Mouse (Mus musculus): ENCODE data around the gene Got2. TPM values are rescaled to one million over a fixed set of nuclear protein-coding genes. Genes with fewer than 3 reads are reported as not detected.

Gene Got2
- total RNA-seq, 1 experiment: 199 TPM

- no peak overlapping the region for H3K4me3 ChIP-seq (ENCODE audit: insufficient read depth in 1 of 2, low read depth in 1 of 2, low read length in 2 of 2, poor library complexity in 1 of 2, severe bottlenecking in 1 of 2)
- H3K27ac ChIP-seq (ENCODE audit: insufficient read depth, low read depth, low read length, poor library complexity, severe bottlenecking): no peak overlapping the region
- in situ Hi-C loops (cut with MboI; ENCODE audit: low sequenced_read_pairs in 2 of 2, unreplicated experiment in 2 of 2): no loop called here
- no peak overlapping the region for H3K9ac ChIP-seq (ENCODE audit: insufficient read depth, low read depth, low read length, poor library complexity, severe bottlenecking)
- peak; percentile 72 for DNase-seq (ENCODE audit: low read depth, low spot score)
- TF ChIP-seq ZC3H11A (IDR thresholded peaks at IDR 0.05; ENCODE audit: borderline replicate concordance, low read depth, low read length) (peak; percentile 92), ZNF384 (IDR thresholded peaks at IDR 0.05; ENCODE audit: low read depth, low read length) (0 out of 2 replicates have a peak, but pooled peaks have one; percentile 31), CHD2 (IDR thresholded peaks at IDR 0.05; ENCODE audit: low read depth, low read length) (no peak), HCFC1 (IDR thresholded peaks at IDR 0.05; ENCODE audit: borderline replicate concordance, insufficient read depth, low read length) (no peak), MAFK (IDR thresholded peaks at IDR 0.05; ENCODE audit: insufficient read depth, low read depth, low read length) (no peak)
- H3K36me3 ChIP-seq (ENCODE audit: control insufficient read depth, insufficient read depth, low read length, poor library complexity, severe bottlenecking): no peaks in the 10 kb centered on the region
- no peaks in the 10 kb centered on the region for H3K9me3 ChIP-seq (ENCODE audit: control insufficient read depth, insufficient read depth, low read depth, low read length)
- H3K4me1 ChIP-seq (ENCODE audit: control insufficient read depth in 2 of 2, insufficient read depth in 2 of 2, low read length in 2 of 2, poor library complexity in 1 of 2): peaks cover 0 to 10% of the 10 kb centered on the region in 2 experiments; a peak in 1 of 4 replicates
These were observed 26.7 kb upstream of the Got2 start for GRCm38 (mm10) chr8:95914905-95915643.

- Histone ChIP-seq H3K4me3 (ENCODE audit: insufficient read depth in 1 of 2, low read depth in 1 of 2, low read length in 2 of 2, poor library complexity in 1 of 2, severe bottlenecking in 1 of 2) (no peak overlapping the region), H3K36me3 (ENCODE audit: control insufficient read depth, insufficient read depth, low read length, poor library complexity, severe bottlenecking) (no peaks in the 10 kb centered on the region), H3K27ac (ENCODE audit: insufficient read depth, low read depth, low read length, poor library complexity, severe bottlenecking) (no peak overlapping the region), H3K9ac (ENCODE audit: insufficient read depth, low read depth, low read length, poor library complexity, severe bottlenecking) (no peak overlapping the region), H3K9me3 (ENCODE audit: control insufficient read depth, insufficient read depth, low read depth, low read length) (no peaks in the 10 kb centered on the region), H3K4me1 (ENCODE audit: control insufficient read depth in 2 of 2, insufficient read depth in 2 of 2, low read length in 2 of 2, poor library complexity in 1 of 2) (peaks cover 0 to 10% of the 10 kb centered on the region in 2 experiments; a peak in 1 of 4 replicates)
- DNase-seq (ENCODE audit: low read depth, low spot score): no peak
- no peak for TF ChIP-seq HCFC1 (IDR thresholded peaks at IDR 0.05; ENCODE audit: borderline replicate concordance, insufficient read depth, low read length)
- no peak for TF ChIP-seq MAFK (IDR thresholded peaks at IDR 0.05; ENCODE audit: insufficient read depth, low read depth, low read length)
- in situ Hi-C loops (cut with MboI; ENCODE audit: low sequenced_read_pairs in 2 of 2, unreplicated experiment in 2 of 2): no loop called here
These were observed 22.9 kb upstream of the Got2 start for GRCm38 (mm10) chr8:95911240-95911639.

DNA sequence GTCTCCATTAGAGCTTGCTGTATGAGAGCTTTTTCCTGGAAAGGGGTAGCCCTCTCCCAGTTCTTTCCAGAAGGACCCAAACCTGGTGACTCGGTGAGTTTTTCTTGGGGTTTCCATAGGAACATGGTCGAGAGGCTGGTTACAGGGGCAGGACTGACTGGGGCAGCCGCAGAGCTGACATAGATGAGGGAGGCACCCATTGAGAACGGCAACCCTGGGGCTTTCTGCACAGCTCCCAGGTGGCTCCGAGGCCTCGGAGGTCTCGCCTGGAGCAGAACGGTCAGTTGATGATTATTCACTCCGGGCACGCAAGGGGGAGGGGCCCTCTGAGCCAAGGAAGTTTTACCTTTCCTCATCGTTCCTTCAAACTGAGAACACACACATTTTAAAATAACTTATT lies 19.5 kb upstream of the Got2 start:
- Histone ChIP-seq H3K36me3 (ENCODE audit: control insufficient read depth, insufficient read depth, low read length, poor library complexity, severe bottlenecking) (no peaks in the 10 kb centered on the region), H3K9me3 (ENCODE audit: control insufficient read depth, insufficient read depth, low read depth, low read length) (no peaks in the 10 kb centered on the region), H3K4me3 (ENCODE audit: insufficient read depth in 1 of 2, low read depth in 1 of 2, low read length in 2 of 2, poor library complexity in 1 of 2, severe bottlenecking in 1 of 2) (no peak overlapping the region), H3K4me1 (ENCODE audit: control insufficient read depth in 2 of 2, insufficient read depth in 2 of 2, low read length in 2 of 2, poor library complexity in 1 of 2) (peaks cover 0 to 5% of the 10 kb centered on the region in 2 experiments; a peak in 1 of 4 replicates), H3K9ac (ENCODE audit: insufficient read depth, low read depth, low read length, poor library complexity, severe bottlenecking) (no peak overlapping the region), H3K27ac (ENCODE audit: insufficient read depth, low read depth, low read length, poor library complexity, severe bottlenecking) (no peak overlapping the region)
- no peak for DNase-seq (ENCODE audit: low read depth, low spot score)
- TF ChIP-seq HCFC1 (IDR thresholded peaks at IDR 0.05; ENCODE audit: borderline replicate concordance, insufficient read depth, low read length) (no peak), ZC3H11A (IDR thresholded peaks at IDR 0.05; ENCODE audit: borderline replicate concordance, low read depth, low read length) (no peak), CHD2 (IDR thresholded peaks at IDR 0.05; ENCODE audit: low read depth, low read length) (no peak), MAFK (IDR thresholded peaks at IDR 0.05; ENCODE audit: insufficient read depth, low read depth, low read length) (no peak), ZNF384 (IDR thresholded peaks at IDR 0.05; ENCODE audit: low read depth, low read length) (no peak)
- in situ Hi-C loops (cut with MboI; ENCODE audit: low sequenced_read_pairs in 2 of 2, unreplicated experiment in 2 of 2): loop anchor here in 1 of 2 experiments (10.0 kb wide), 1 partner anchor 303 kb away; no protein-coding TSS in a partner anchor

DNA sequence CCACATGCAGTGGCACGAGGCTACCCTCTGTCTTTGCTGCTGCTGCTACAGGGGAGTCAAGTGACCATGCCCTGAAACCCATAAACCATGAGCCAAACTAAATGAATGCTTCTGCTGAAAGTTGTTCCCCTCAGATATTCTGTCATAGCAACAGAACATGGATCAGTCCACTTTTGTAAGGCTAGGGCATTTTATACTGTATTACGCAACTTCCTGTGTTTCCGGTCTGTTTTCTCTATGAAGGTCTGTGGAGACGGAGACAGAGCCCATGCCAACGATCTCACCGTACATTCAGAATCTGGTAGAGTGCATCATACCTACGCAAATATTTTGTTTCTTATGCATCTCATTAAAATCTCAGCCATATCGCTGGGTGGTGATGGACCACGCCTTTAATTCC lies 18.4 kb upstream of the Got2 start:
- no peaks in the 10 kb centered on the region for H3K9me3 ChIP-seq (ENCODE audit: control insufficient read depth, insufficient read depth, low read depth, low read length)
- no peaks in the 10 kb centered on the region for H3K36me3 ChIP-seq (ENCODE audit: control insufficient read depth, insufficient read depth, low read length, poor library complexity, severe bottlenecking)
- in situ Hi-C loops (cut with MboI; ENCODE audit: low sequenced_read_pairs in 2 of 2, unreplicated experiment in 2 of 2): loop anchor here in 1 of 2 experiments (10.0 kb wide), 1 partner anchor 302 kb away; no protein-coding TSS in a partner anchor
- H3K27ac ChIP-seq (ENCODE audit: insufficient read depth, low read depth, low read length, poor library complexity, severe bottlenecking): no peak overlapping the region
- no peak for TF ChIP-seq CHD2 (IDR thresholded peaks at IDR 0.05; ENCODE audit: low read depth, low read length)
- no peak for TF ChIP-seq ZC3H11A (IDR thresholded peaks at IDR 0.05; ENCODE audit: borderline replicate concordance, low read depth, low read length)
- TF ChIP-seq ZNF384 (IDR thresholded peaks at IDR 0.05; ENCODE audit: low read depth, low read length): no peak
- no peak for TF ChIP-seq HCFC1 (IDR thresholded peaks at IDR 0.05; ENCODE audit: borderline replicate concordance, insufficient read depth, low read length)
- TF ChIP-seq MAFK (IDR thresholded peaks at IDR 0.05; ENCODE audit: insufficient read depth, low read depth, low read length): no peak
- H3K9ac ChIP-seq (ENCODE audit: insufficient read depth, low read depth, low read length, poor library complexity, severe bottlenecking): no peak overlapping the region
- DNase-seq (ENCODE audit: low read depth, low spot score): no peak
- H3K4me3 ChIP-seq (ENCODE audit: insufficient read depth in 1 of 2, low read depth in 1 of 2, low read length in 2 of 2, poor library complexity in 1 of 2, severe bottlenecking in 1 of 2): no peak overlapping the region
- H3K4me1 ChIP-seq (ENCODE audit: control insufficient read depth in 2 of 2, insufficient read depth in 2 of 2, low read length in 2 of 2, poor library complexity in 1 of 2): peaks cover 0 to 5% of the 10 kb centered on the region in 2 experiments; a peak in 1 of 4 replicates
